Mouse (Mus musculus) limb, embryonic 14.5 days (tissue): ENCODE results near the gene Prss29. TPM values are rescaled to one million over a fixed set of nuclear protein-coding genes. Genes with fewer than 3 reads are reported as not detected.
A peak's percentile ranks its signal among the peaks of the same experiment; 100 is the strongest.

Source experiments
- ATAC-seq: fragments of 200-750 bp; cut with Nextera tagmentation; 2 replicates; pipeline ENCODE4 v1.8.0; 2017; ENCODE audit warnings: low read depth, moderate number of reproducible peaks, moderate TSS enrichment; ENCODE audit not compliant: low FRiP score
- DNase-seq: peaks from one replicate; pipeline ENCODE4 v3.0.0-alpha.2; 2015; ENCODE audit warnings: low spot score
- H3K27ac ChIP-seq: fragments of 300-500 bp; sonication (generic); replicated peaks from 2 replicates; pipeline ENCODE4 v1.5.1; 2014; ENCODE audit warnings: low read depth, mild to moderate bottlenecking, low read length, moderate library complexity, mixed read lengths
- H3K27me3 ChIP-seq: fragments of 300-500 bp; sonication (generic); 2 replicates; pipeline ENCODE4 v1.6.1; 2014; ENCODE audit warnings: low read length, mixed read lengths; ENCODE audit not compliant: control insufficient read depth, insufficient read depth
- H3K36me3 ChIP-seq: fragments of 300-500 bp; sonication (generic); 2 replicates; pipeline ENCODE4 v1.6.1; 2014; ENCODE audit warnings: mild to moderate bottlenecking, low read length, moderate library complexity, mixed read lengths; ENCODE audit not compliant: control insufficient read depth, insufficient read depth
- H3K4me1 ChIP-seq: fragments of 300-500 bp; sonication (generic); 2 replicates; pipeline ENCODE4 v1.6.1; 2014; ENCODE audit warnings: antibody characterized with exemption, low read length, mixed read lengths; ENCODE audit not compliant: control insufficient read depth, insufficient read depth
- H3K4me2 ChIP-seq: fragments of 300-500 bp; sonication (generic); replicated peaks from 2 replicates; pipeline ENCODE4 v1.6.1; 2014; ENCODE audit warnings: low read depth, mild to moderate bottlenecking, low read length, moderate library complexity; ENCODE audit not compliant: severe bottlenecking
- H3K4me3 ChIP-seq: fragments of 300-500 bp; sonication (generic); replicated peaks from 2 replicates; pipeline ENCODE4 v1.5.1; 2014; ENCODE audit warnings: low read length
- H3K9ac ChIP-seq: fragments of 300-500 bp; sonication (generic); 2 replicates; pipeline ENCODE4 v1.6.1; 2014; ENCODE audit warnings: mild to moderate bottlenecking, low read depth, low read length, moderate library complexity; ENCODE audit not compliant: severe bottlenecking
- H3K9me3 ChIP-seq: fragments of 300-500 bp; sonication (generic); 2 replicates; pipeline ENCODE4 v1.6.1; 2016; ENCODE audit warnings: low read length; ENCODE audit not compliant: control insufficient read depth
- POLR2A ChIP-seq: fragments of 200-500 bp; IDR thresholded peaks from 2 replicates; pipeline ENCODE4 v1.8.0; 2012; ENCODE audit warnings: inconsistent platforms, mild to moderate bottlenecking, moderate library complexity, borderline replicate concordance; ENCODE audit not compliant: insufficient read depth, insufficient read length; ENCODE audit errors: extremely low read depth
- WGBS: fragments of 180-500 bp; shearing (Covaris S2); extraction: QIAGEN DNeasy Blood & Tissue Kit; methylation state at CpG from one replicate; pipeline ENCODE4 v1.1.7; 2014; 5-methylcytosine and 5-hydroxymethylcytosine counted together
- polyA plus RNA-seq, 2 experiments: library from polyadenylated mRNA; depleted of rRNA in 1 of 2; stranded (reverse) in 1 of 2; unstranded in 1 of 2; fragments of >200 nt; fragmentation: Nextera tagmentation in 1 of 2; extraction: Ambion mirVana in 1 of 2; gene quantifications; 2 replicates each; pipeline versions ENCODE4 v1.2.1 to v1.2.3; 2012 to 2014

The Prss29 gene
- polyA plus RNA-seq, 2 experiments: not detected

DNA sequence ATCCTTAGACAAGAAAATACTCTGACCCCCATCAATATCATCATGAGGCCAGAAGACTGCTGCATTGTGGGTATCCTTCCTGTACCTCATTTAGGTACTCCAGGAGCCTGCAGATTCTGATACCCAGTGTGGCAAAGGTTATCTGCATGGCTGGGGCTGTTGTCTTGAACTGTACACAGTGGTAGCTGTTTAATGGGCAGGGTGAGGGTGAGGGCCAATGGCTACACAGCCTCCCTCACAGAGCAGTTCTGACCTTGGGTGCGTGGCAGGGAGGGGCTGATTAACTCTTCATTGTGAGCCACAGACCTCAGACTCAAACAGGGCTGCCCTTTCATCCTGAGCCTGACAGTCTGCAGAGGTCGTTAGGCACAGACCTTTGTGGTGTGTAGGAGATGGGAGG is 4.5 kb downstream of the Prss29 start:
- Histone ChIP-seq H3K4me1 (no peaks in the 10 kb centered on the region), H3K27me3 (no peaks in the 10 kb centered on the region), H3K4me3 (no peak overlapping the region), H3K36me3 (no peaks in the 10 kb centered on the region), H3K4me2 (no peak overlapping the region), H3K9ac (no peak overlapping the region), H3K9me3 (no peaks in the 10 kb centered on the region), H3K27ac (no peak overlapping the region)
- WGBS: 10% methylated on average over 2 of the region's 2 CpGs
- DNase-seq (no peak), ATAC-seq (no peak)
- TF ChIP-seq POLR2A: no peak

DNA sequence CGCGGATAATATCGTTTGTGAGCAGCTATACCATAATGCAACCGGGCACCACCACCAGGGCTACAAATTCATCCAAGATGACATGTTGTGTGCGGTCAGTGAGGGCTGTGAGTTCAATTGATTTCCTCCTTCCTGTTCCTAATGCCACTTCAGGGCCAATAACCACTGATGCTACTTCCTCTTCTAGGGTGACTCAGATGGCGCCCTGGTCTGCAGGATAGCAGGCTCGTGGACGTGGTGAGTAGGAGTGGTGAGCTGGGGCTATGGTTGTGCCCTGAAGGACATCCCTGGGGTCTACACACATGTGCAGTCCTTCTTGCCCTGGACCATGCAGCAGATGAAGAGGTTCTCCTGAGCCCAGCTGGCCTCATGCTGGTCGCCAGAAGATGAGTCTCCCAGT is 13.9 kb downstream of the Prss29 start:
- no peak for ATAC-seq
- whole genome bisulfite sequencing: 65% methylated on average over 9 of the region's 9 CpGs
- Histone ChIP-seq H3K4me1 (no peaks in the 10 kb centered on the region), H3K4me3 (no peak overlapping the region), H3K27ac (no peak overlapping the region), H3K27me3 (peaks cover 4% of the 10 kb centered on the region; the same call in 1 of the 2 replicates), H3K9me3 (no peaks in the 10 kb centered on the region), H3K36me3 (no peaks in the 10 kb centered on the region), H3K9ac (no peak overlapping the region), H3K4me2 (no peak overlapping the region)
- no peak for DNase-seq
- TF ChIP-seq POLR2A: no peak

DNA sequence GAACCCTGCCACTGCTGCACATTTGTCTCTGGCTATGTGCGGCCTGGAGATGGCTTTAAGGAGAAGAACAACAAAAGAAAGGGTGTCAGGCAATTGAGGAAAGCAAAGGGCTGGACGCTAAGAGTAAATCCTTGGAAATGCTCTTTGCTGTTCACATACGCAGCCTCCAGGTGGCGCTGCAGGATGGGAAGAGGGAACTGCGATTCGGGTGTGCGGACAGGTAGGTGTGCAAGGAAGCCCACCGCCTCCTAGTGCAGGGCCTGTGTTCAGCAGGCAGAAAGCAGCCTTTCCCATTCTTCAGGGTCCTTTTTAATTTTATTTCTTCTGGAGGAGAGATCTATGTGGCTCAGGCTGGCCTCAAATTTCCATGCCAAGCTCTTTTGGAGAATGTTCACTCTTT is 15.5 kb downstream of the Prss29 start:
- peaks cover 4% of the 10 kb centered on the region; the same call in 1 of the 2 replicates for H3K27me3 ChIP-seq
- under 1% methylated on average over 8 of the region's 8 CpGs for WGBS
- no peaks in the 10 kb centered on the region for H3K36me3 ChIP-seq
- no peaks in the 10 kb centered on the region for H3K9me3 ChIP-seq
- no peak overlapping the region for H3K4me2 ChIP-seq
- H3K4me3 ChIP-seq: no peak overlapping the region
- DNase-seq (peak; percentile 64), ATAC-seq (no peak)
- H3K4me1 ChIP-seq: no peaks in the 10 kb centered on the region
- no peak overlapping the region for H3K9ac ChIP-seq
- H3K27ac ChIP-seq: no peak overlapping the region
- TF ChIP-seq POLR2A: no peak

DNA sequence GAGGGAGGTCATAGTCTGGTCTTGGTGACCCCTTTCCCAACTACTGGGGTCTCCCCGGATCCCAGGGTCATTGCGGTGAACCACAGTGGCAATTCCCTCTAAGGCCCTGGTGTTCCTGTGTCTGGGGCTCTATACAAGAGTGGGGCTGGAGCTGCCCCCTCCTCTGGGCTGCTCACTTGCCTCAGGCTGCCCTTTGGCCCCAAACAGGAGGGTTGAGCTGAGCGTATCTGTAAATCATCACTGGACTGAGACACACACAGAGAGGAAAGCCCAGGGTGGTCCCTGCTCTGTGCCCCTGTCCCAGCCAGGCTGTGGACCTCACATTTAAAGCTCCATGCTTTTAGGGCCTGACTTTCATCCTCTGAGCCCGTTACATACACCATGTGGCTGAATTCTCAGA is 19.8 kb downstream of the Prss29 start:
- no peak overlapping the region for H3K4me3 ChIP-seq
- no peaks in the 10 kb centered on the region for H3K9me3 ChIP-seq
- DNase-seq (no peak), ATAC-seq (no peak)
- WGBS: 84% methylated on average over 4 of the region's 4 CpGs
- no peaks in the 10 kb centered on the region for H3K36me3 ChIP-seq
- TF ChIP-seq POLR2A: no peak
- no peak overlapping the region for H3K9ac ChIP-seq
- no peak overlapping the region for H3K27ac ChIP-seq
- no peaks in the 10 kb centered on the region for H3K27me3 ChIP-seq
- H3K4me2 ChIP-seq: no peak overlapping the region
- no peaks in the 10 kb centered on the region for H3K4me1 ChIP-seq

DNA sequence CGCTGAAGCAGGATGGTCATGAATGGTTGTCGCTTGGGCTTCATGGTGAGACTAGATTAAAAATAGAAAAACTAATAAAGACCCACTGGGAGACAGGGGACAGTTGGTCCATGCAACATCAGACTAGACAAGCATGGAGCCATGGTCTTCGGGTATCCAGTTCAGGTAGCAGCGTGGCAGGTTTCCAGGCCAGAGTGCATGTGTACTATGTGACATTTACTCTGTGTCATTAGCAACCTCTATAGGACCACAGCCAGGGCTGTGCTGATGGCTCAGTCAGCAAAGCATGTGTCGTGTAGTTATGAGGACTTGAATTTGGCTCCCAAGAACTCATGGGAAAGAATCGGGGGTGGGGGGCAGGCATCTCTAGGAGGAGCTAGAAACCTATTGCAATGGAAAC is 21.5 kb downstream of the Prss29 start:
- no peak overlapping the region for H3K4me2 ChIP-seq
- DNase-seq: no peak
- H3K27me3 ChIP-seq: no peaks in the 10 kb centered on the region
- ATAC-seq: no peak
- no peaks in the 10 kb centered on the region for H3K36me3 ChIP-seq
- WGBS: 82% methylated on average over 6 of the region's 6 CpGs
- H3K4me1 ChIP-seq: no peaks in the 10 kb centered on the region
- H3K9ac ChIP-seq: no peak overlapping the region
- H3K27ac ChIP-seq: no peak overlapping the region
- TF ChIP-seq POLR2A: no peak
- H3K9me3 ChIP-seq: no peaks in the 10 kb centered on the region
- H3K4me3 ChIP-seq: no peak overlapping the region

DNA sequence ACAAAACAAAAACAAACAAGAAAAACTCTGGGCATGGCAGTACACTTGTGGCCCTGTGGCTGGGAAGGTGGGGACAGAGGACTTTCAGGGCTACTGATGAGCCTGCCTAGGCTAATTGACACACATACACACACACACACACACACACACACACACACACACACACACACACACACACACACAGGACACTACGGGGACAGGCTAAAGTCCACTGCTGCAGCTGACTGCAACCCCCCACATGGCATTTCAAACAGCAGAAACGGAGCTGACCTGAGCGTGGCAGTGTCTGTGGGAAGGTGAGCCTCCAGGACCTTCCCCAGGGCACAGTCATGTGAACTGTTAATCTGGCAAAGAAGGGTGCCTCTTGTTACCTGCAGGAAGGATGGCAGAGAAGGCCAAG is 23.0 kb downstream of the Prss29 start:
- no peak for DNase-seq
- WGBS: 53% methylated on average over 2 of the region's 3 CpGs
- H3K27me3 ChIP-seq: no peaks in the 10 kb centered on the region
- H3K4me2 ChIP-seq: no peak overlapping the region
- no peaks in the 10 kb centered on the region for H3K36me3 ChIP-seq
- H3K4me3 ChIP-seq: no peak overlapping the region
- H3K27ac ChIP-seq: no peak overlapping the region
- H3K4me1 ChIP-seq: no peaks in the 10 kb centered on the region
- no peak for TF ChIP-seq POLR2A
- no peak for ATAC-seq
- no peak overlapping the region for H3K9ac ChIP-seq
- H3K9me3 ChIP-seq: no peaks in the 10 kb centered on the region
